Comparison of ENCODE assay signal across 7 mouse cellular contexts in genomic region chr11:51805221-51805981, GRCm38 (mm10). TPM values are rescaled to one million over a fixed set of nuclear protein-coding genes. Genes with fewer than 3 reads are reported as not detected.
A peak's percentile ranks its signal among the peaks of the same experiment; 100 is the strongest.
DNase-seq lines count a peak whose midpoint lies in the region; ATAC-seq lines count a peak whose summit lies in the region.

No protein-coding gene starts in this region.

- H3K27ac ChIP-seq in intestine, embryonic 15.5 days: peak overlapping the region; percentile 41; the same call in 1 of the 2 replicates

- H3K4me2 ChIP-seq in intestine, embryonic 15.5 days (replicated peaks): peak overlapping the region; percentile 72

- ATAC-seq in intestine, embryonic 15.5 days: peak; percentile 81
- ATAC-seq in megakaryocyte-erythroid progenitor cell, adult 5-6 weeks (replicated peaks; ENCODE audit: low FRiP score, low TSS enrichment, poor library complexity, severe bottlenecking): peak; percentile 91

- H3K9me3 ChIP-seq in intestine, embryonic 15.5 days: no peaks in the 10 kb centered on the region

- H3K4me1 ChIP-seq in intestine, embryonic 15.5 days (replicated peaks): peaks cover 7% of the 10 kb centered on the region

- no peaks in the 10 kb centered on the region for H3K36me3 ChIP-seq in intestine, embryonic 15.5 days

- peak overlapping the region; percentile 45 for H3K4me3 ChIP-seq in intestine, embryonic 15.5 days (replicated peaks)

- DNase-seq in adrenal gland, adult 2 months: peak; percentile 79
- DNase-seq in embryo, embryonic 10.5 days (ENCODE audit: low spot score): peak; percentile 88
- DNase-seq in gastrocnemius, postnatal 14 days: peak; percentile 68
- peak; percentile 74 to 90 for DNase-seq in left cerebral cortex, postnatal 25 days (ENCODE audit: low spot score in 2 of 2)
- DNase-seq in right cerebral cortex, postnatal 10 days (ENCODE audit: low spot score in 2 of 2): peak; percentile 83 to 89

- peak overlapping the region; percentile 31; the same call in 1 of the 2 replicates for H3K9ac ChIP-seq in intestine, embryonic 15.5 days

- no peaks in the 10 kb centered on the region for H3K27me3 ChIP-seq in intestine, embryonic 15.5 days (replicated peaks)

- 15% methylated on average over 17 of the region's 17 CpGs for WGBS in intestine, embryonic 15.5 days

- intact Hi-C loops in gastrocnemius, postnatal 14 days (cut with DNase I; ENCODE audit: low total_unique reads): no loop called here
- intact Hi-C loops in left cerebral cortex, postnatal 25 days (cut with DNase I): no loop called here

RNA-seq across cellular contexts. Expression of gene Sar1b, which starts 41.9 kb away (rescaled TPM):
- 100 to 1,000 TPM in 1 of 2 experiments, 10 to 100 TPM in 1; 97.8 to 121 TPM for total RNA-seq in adrenal gland, adult 2 months (2021)
- polyA plus RNA-seq in adrenal gland, adult 2 months (2012; rRNA removed): 5.7 and 6.6 TPM in 2 replicates
- 100 to 1,000 TPM; 212 to 254 TPM for total RNA-seq in gastrocnemius, postnatal 14 days (2021)
- polyA plus RNA-seq in intestine, embryonic 15.5 days (2015; fragmentation: Nextera tagmentation; extraction: Ambion mirVana): 168 and 171 TPM in 2 replicates
- total RNA-seq in left cerebral cortex, postnatal 25 days (2021): 10 to 100 TPM; 68.3 to 70.1 TPM
- 63.9 and 74.0 TPM in 2 replicates for total RNA-seq in megakaryocyte-erythroid progenitor cell, adult 5-6 weeks (2014; fragmentation: Nextera tagmentation)
- total RNA-seq in megakaryocyte-erythroid progenitor cell, adult 5-6 weeks (2017): 62.2 and 85.3 TPM in 2 replicates

RNA-seq across cellular contexts. Expression of gene Sec24a, which starts 42.0 kb away (rescaled TPM):
- total RNA-seq in adrenal gland, adult 2 months (2021): 10 to 100 TPM; 25.2 to 56.7 TPM
- polyA plus RNA-seq in adrenal gland, adult 2 months (2012; rRNA removed): 21.7 and 26.6 TPM in 2 replicates
- 10 to 100 TPM; 22.9 to 35.1 TPM for total RNA-seq in gastrocnemius, postnatal 14 days (2021)
- 20.1 and 20.8 TPM in 2 replicates for polyA plus RNA-seq in intestine, embryonic 15.5 days (2015; fragmentation: Nextera tagmentation; extraction: Ambion mirVana)
- total RNA-seq in left cerebral cortex, postnatal 25 days (2021): 10 to 100 TPM; 16.4 to 21.3 TPM
- total RNA-seq in megakaryocyte-erythroid progenitor cell, adult 5-6 weeks (2014; fragmentation: Nextera tagmentation): 23.5 and 30.5 TPM in 2 replicates
- total RNA-seq in megakaryocyte-erythroid progenitor cell, adult 5-6 weeks (2017): 6.2 and 6.5 TPM in 2 replicates

RNA-seq across cellular contexts. Expression of gene Jade2, which starts 52.1 kb away (rescaled TPM):
- 10 to 100 TPM; 13.7 to 21.8 TPM for total RNA-seq in adrenal gland, adult 2 months (2021)
- polyA plus RNA-seq in adrenal gland, adult 2 months (2012; rRNA removed): 12.8 and 13.0 TPM in 2 replicates
- total RNA-seq in gastrocnemius, postnatal 14 days (2021): 1 to 10 TPM; 2.0 to 5.0 TPM
- polyA plus RNA-seq in intestine, embryonic 15.5 days (2015; fragmentation: Nextera tagmentation; extraction: Ambion mirVana): 1.3 and 1.4 TPM in 2 replicates
- total RNA-seq in left cerebral cortex, postnatal 25 days (2021): 10 to 100 TPM; 28.7 to 34.5 TPM
- total RNA-seq in megakaryocyte-erythroid progenitor cell, adult 5-6 weeks (2014; fragmentation: Nextera tagmentation): 11.1 and 12.1 TPM in 2 replicates
- total RNA-seq in megakaryocyte-erythroid progenitor cell, adult 5-6 weeks (2017): 7.1 and 8.9 TPM in 2 replicates

Comparison
In these comparisons a context has a peak if more than half of its experiments do, and no peak if none do; other contexts are left out.
1. Peak in every context shown above with its lines: DNase-seq, ATAC-seq, H3K4me3 ChIP-seq and H3K27ac ChIP-seq.